Mouse (Mus musculus): ENCODE results near the gene Slc45a3. TPM values are rescaled to one million over a fixed set of nuclear protein-coding genes. Genes with fewer than 3 reads are reported as not detected.

Slc45a3 gene
- polyA plus RNA-seq, 1 experiment, result 2.0 TPM

GRCm38 (mm10) chr1:132010632-132011501 lies 48.1 kb downstream of the Slc45a3 start:
- no peak overlapping the region for H3K27ac ChIP-seq (ENCODE audit: insufficient read depth, low read length)

GRCm38 (mm10) chr1:132011785-132012184 lies 49.0 kb downstream of the Slc45a3 start:
- Histone ChIP-seq H3K27ac (ENCODE audit: insufficient read depth, low read length) (no peak overlapping the region), H3K4me3 (ENCODE audit: insufficient read depth, low read length) (no peak overlapping the region), H3K4me1 (ENCODE audit: control insufficient read depth, insufficient read depth, low read length) (peaks cover 5% of the 10 kb centered on the region)
- TF ChIP-seq POLR2A (IDR thresholded peaks at IDR 0.05; ENCODE audit: extremely low read depth, insufficient read depth, low read length) (no peak), CTCF (IDR thresholded peaks at IDR 0.05; ENCODE audit: extremely low read depth, insufficient read depth, low read length) (no peak)

More at GRCm38 (mm10) chr1:132010632-132011501, 48.1 kb downstream of the Slc45a3 start:
- H3K4me3 ChIP-seq (ENCODE audit: insufficient read depth, low read length), result no peak overlapping the region
- TF ChIP-seq POLR2A (IDR thresholded peaks at IDR 0.05; ENCODE audit: extremely low read depth, insufficient read depth, low read length) (no peak), CTCF (IDR thresholded peaks at IDR 0.05; ENCODE audit: extremely low read depth, insufficient read depth, low read length) (no peak)
- peaks cover 5% of the 10 kb centered on the region for H3K4me1 ChIP-seq (ENCODE audit: control insufficient read depth, insufficient read depth, low read length)

GRCm38 (mm10) chr1:132012861-132013260 lies 50.1 kb downstream of the Slc45a3 start:
- Histone ChIP-seq H3K4me1 (ENCODE audit: control insufficient read depth, insufficient read depth, low read length) (peaks cover 5% of the 10 kb centered on the region), H3K27ac (ENCODE audit: insufficient read depth, low read length) (no peak overlapping the region), H3K4me3 (ENCODE audit: insufficient read depth, low read length) (no peak overlapping the region)
- no peak for TF ChIP-seq POLR2A (IDR thresholded peaks at IDR 0.05; ENCODE audit: extremely low read depth, insufficient read depth, low read length)
- TF ChIP-seq CTCF (IDR thresholded peaks at IDR 0.05; ENCODE audit: extremely low read depth, insufficient read depth, low read length), result no peak

GRCm38 (mm10) chr1:132014800-132015199 lies 52.0 kb downstream of the Slc45a3 start:
- Histone ChIP-seq H3K4me1 (ENCODE audit: control insufficient read depth, insufficient read depth, low read length) (no peaks in the 10 kb centered on the region; the same call in 1 of the 2 replicates), H3K4me3 (ENCODE audit: insufficient read depth, low read length) (no peak overlapping the region), H3K27ac (ENCODE audit: insufficient read depth, low read length) (no peak overlapping the region)
- TF ChIP-seq POLR2A (IDR thresholded peaks at IDR 0.05; ENCODE audit: extremely low read depth, insufficient read depth, low read length) (no peak), CTCF (IDR thresholded peaks at IDR 0.05; ENCODE audit: extremely low read depth, insufficient read depth, low read length) (no peak)

- TF ChIP-seq CTCF (IDR thresholded peaks at IDR 0.05; ENCODE audit: extremely low read depth, insufficient read depth, low read length) (no peak), POLR2A (IDR thresholded peaks at IDR 0.05; ENCODE audit: extremely low read depth, insufficient read depth, low read length) (no peak)
- Histone ChIP-seq H3K4me1 (ENCODE audit: control insufficient read depth, insufficient read depth, low read length) (no peaks in the 10 kb centered on the region), H3K27ac (ENCODE audit: insufficient read depth, low read length) (no peak overlapping the region), H3K4me3 (ENCODE audit: insufficient read depth, low read length) (no peak overlapping the region)
These were observed 53.9 kb downstream of the Slc45a3 start for GRCm38 (mm10) chr1:132016691-132017090.

GRCm38 (mm10) chr1:132019876-132020275 lies 57.1 kb downstream of the Slc45a3 start:
- H3K27ac ChIP-seq (ENCODE audit: insufficient read depth, low read length), result no peak overlapping the region
- no peak for TF ChIP-seq POLR2A (IDR thresholded peaks at IDR 0.05; ENCODE audit: extremely low read depth, insufficient read depth, low read length)
- no peak for TF ChIP-seq CTCF (IDR thresholded peaks at IDR 0.05; ENCODE audit: extremely low read depth, insufficient read depth, low read length)
- no peak overlapping the region for H3K4me3 ChIP-seq (ENCODE audit: insufficient read depth, low read length)

GRCm38 (mm10) chr1:132022107-132022506 lies 59.3 kb downstream of the Slc45a3 start:
- no peak overlapping the region for H3K4me3 ChIP-seq (ENCODE audit: insufficient read depth, low read length)
- no peak overlapping the region for H3K27ac ChIP-seq (ENCODE audit: insufficient read depth, low read length)
- H3K4me1 ChIP-seq (ENCODE audit: control insufficient read depth, insufficient read depth, low read length), result no peaks in the 10 kb centered on the region; the same call in 1 of the 2 replicates
- no peak for TF ChIP-seq POLR2A (IDR thresholded peaks at IDR 0.05; ENCODE audit: extremely low read depth, insufficient read depth, low read length)
- TF ChIP-seq CTCF (IDR thresholded peaks at IDR 0.05; ENCODE audit: extremely low read depth, insufficient read depth, low read length), result no peak

More at GRCm38 (mm10) chr1:132019876-132020275, 57.1 kb downstream of the Slc45a3 start:
- no peaks in the 10 kb centered on the region; the same call in 1 of the 2 replicates for H3K4me1 ChIP-seq (ENCODE audit: control insufficient read depth, insufficient read depth, low read length)

- no peak overlapping the region for H3K4me3 ChIP-seq (ENCODE audit: insufficient read depth, low read length)
- no peak for TF ChIP-seq POLR2A (IDR thresholded peaks at IDR 0.05; ENCODE audit: extremely low read depth, insufficient read depth, low read length)
- no peak for TF ChIP-seq CTCF (IDR thresholded peaks at IDR 0.05; ENCODE audit: extremely low read depth, insufficient read depth, low read length)
- H3K27ac ChIP-seq (ENCODE audit: insufficient read depth, low read length), result no peak overlapping the region
- no peaks in the 10 kb centered on the region; the same call in 1 of the 2 replicates for H3K4me1 ChIP-seq (ENCODE audit: control insufficient read depth, insufficient read depth, low read length)
These were observed 64.3 kb downstream of the Slc45a3 start for GRCm38 (mm10) chr1:132026925-132027646.

- Histone ChIP-seq H3K4me1 (ENCODE audit: control insufficient read depth, insufficient read depth, low read length) (no peaks in the 10 kb centered on the region; the same call in none of the 2 replicates), H3K4me3 (ENCODE audit: insufficient read depth, low read length) (no peak overlapping the region), H3K27ac (ENCODE audit: insufficient read depth, low read length) (no peak overlapping the region)
- TF ChIP-seq CTCF (IDR thresholded peaks at IDR 0.05; ENCODE audit: extremely low read depth, insufficient read depth, low read length), result no peak
- TF ChIP-seq POLR2A (IDR thresholded peaks at IDR 0.05; ENCODE audit: extremely low read depth, insufficient read depth, low read length), result no peak
These were observed 65.2 kb downstream of the Slc45a3 start for GRCm38 (mm10) chr1:132027978-132028377.
